Mouse (Mus musculus) forebrain, embryonic 15.5 days (tissue): ENCODE data around the gene Hivep2. TPM values are rescaled to one million over a fixed set of nuclear protein-coding genes. Genes with fewer than 3 reads are reported as not detected.
A peak's percentile ranks its signal among the peaks of the same experiment; 100 is the strongest.

Experiments used
- ATAC-seq: fragments of 200-750 bp; cut with Nextera tagmentation; replicated peaks from 2 replicates; pipeline ENCODE4 v1.8.0; 2017; ENCODE audit warnings: mild to moderate bottlenecking, moderate TSS enrichment, moderate library complexity
- H3K27ac ChIP-seq: fragments of 300-500 bp; sonication (generic); replicated peaks from 2 replicates; pipeline ENCODE4 v1.5.1; 2015; ENCODE audit warnings: mild to moderate bottlenecking, inconsistent platforms
- H3K27me3 ChIP-seq: fragments of 300-500 bp; sonication (generic); 2 replicates; pipeline ENCODE4 v1.6.1; 2015; ENCODE audit warnings: inconsistent platforms
- H3K36me3 ChIP-seq: fragments of 300-500 bp; sonication (generic); 2 replicates; pipeline ENCODE4 v1.6.1; 2015; ENCODE audit warnings: mild to moderate bottlenecking, inconsistent platforms
- H3K4me1 ChIP-seq: fragments of 300-500 bp; sonication (generic); 2 replicates; pipeline ENCODE4 v1.6.1; 2015; ENCODE audit warnings: inconsistent platforms
- H3K4me2 ChIP-seq: fragments of 300-500 bp; sonication (generic); replicated peaks from 2 replicates; pipeline ENCODE4 v1.6.1; 2015; ENCODE audit warnings: mild to moderate bottlenecking, inconsistent platforms
- H3K4me3 ChIP-seq: fragments of 300-500 bp; sonication (generic); 2 replicates; pipeline ENCODE4 v1.5.1; 2015; ENCODE audit warnings: mild to moderate bottlenecking, inconsistent platforms
- H3K9ac ChIP-seq: fragments of 300-500 bp; sonication (generic); replicated peaks from 2 replicates; pipeline ENCODE4 v1.6.1; 2015; ENCODE audit warnings: mild to moderate bottlenecking, inconsistent platforms
- H3K9me3 ChIP-seq: fragments of 300-500 bp; sonication (generic); 2 replicates; pipeline ENCODE4 v1.6.1; 2016; ENCODE audit warnings: inconsistent platforms
- WGBS: fragments of 180-500 bp; shearing (Covaris S2); methylation state at CpG from one replicate; pipeline ENCODE4 v1.1.7; 2015; ENCODE audit warnings: mixed read lengths; 5-methylcytosine and 5-hydroxymethylcytosine counted together
- polyA plus RNA-seq: library from polyadenylated mRNA; unstranded; fragments of >200 nt; fragmentation: Nextera tagmentation; extraction: Ambion mirVana; gene quantifications from 2 replicates; pipeline ENCODE4 v1.2.1, GENCODE M21; 2015

Gene Hivep2
- polyA plus RNA-seq, 1 experiment from 2014 or later, result 27.1 TPM

GRCm38 (mm10) chr10:13975861-13976260, 10.0 kb downstream of the Hivep2 start:
- ATAC-seq, result no peak
- Histone ChIP-seq H3K9me3 (no peaks in the 10 kb centered on the region), H3K36me3 (no peaks in the 10 kb centered on the region), H3K4me3 (no peak overlapping the region), H3K27me3 (no peaks in the 10 kb centered on the region), H3K4me2 (no peak overlapping the region), H3K27ac (no peak overlapping the region), H3K9ac (no peak overlapping the region), H3K4me1 (peaks cover 20% of the 10 kb centered on the region)
- WGBS, result 78% methylated on average over 4 of the region's 4 CpGs

GRCm38 (mm10) chr10:13976267-13976666, 10.4 kb downstream of the Hivep2 start:
- Histone ChIP-seq H3K27me3 (no peaks in the 10 kb centered on the region), H3K4me3 (no peak overlapping the region), H3K27ac (no peak overlapping the region), H3K4me2 (no peak overlapping the region), H3K4me1 (peaks cover 20% of the 10 kb centered on the region), H3K9ac (no peak overlapping the region), H3K9me3 (no peaks in the 10 kb centered on the region), H3K36me3 (no peaks in the 10 kb centered on the region)
- 65% methylated on average over 6 of the region's 6 CpGs for WGBS
- no peak for ATAC-seq

- Histone ChIP-seq H3K9me3 (no peaks in the 10 kb centered on the region), H3K4me1 (peaks cover 12% of the 10 kb centered on the region), H3K4me3 (peak overlapping the region; percentile 50; the same call in 1 of the 2 replicates), H3K36me3 (no peaks in the 10 kb centered on the region), H3K27me3 (no peaks in the 10 kb centered on the region), H3K4me2 (peak overlapping the region; percentile 66), H3K27ac (no peak overlapping the region), H3K9ac (no peak overlapping the region)
- WGBS, result 77% methylated on average over 6 of the region's 6 CpGs
- ATAC-seq, result no peak
These were observed 16.4 kb downstream of the Hivep2 start for GRCm38 (mm10) chr10:13982271-13982670.

DNA sequence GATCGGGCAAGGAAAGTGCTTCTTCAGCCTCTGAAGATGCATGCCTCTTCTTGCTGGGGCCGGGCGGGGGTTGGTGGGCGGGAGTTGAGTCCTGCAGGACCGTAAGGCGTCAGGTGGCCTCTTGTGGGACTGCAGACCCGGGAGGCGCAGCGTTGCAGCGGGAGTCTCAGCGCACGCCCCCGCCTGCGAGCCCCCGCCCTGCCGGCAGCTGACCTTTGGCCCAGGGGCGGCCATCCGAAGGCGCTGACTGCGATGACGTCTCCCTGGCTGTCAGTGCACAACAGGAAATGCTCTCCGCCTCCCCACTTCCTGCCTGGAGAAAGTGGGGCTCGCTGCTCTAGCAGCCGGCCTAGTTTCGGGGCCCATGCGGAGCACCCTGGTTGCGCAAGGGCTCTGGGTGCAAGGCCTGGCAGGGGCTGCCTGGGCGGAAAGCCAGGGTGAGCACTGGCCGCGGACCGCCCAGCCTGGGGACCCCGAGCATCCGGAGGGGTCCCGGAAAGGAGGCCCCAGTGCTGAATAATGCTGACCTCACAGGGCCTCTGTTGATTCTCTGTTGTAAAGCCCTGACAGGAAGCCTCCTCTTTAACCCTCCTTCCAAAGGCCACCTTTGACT, 17.0 kb downstream of the Hivep2 start:
- H3K4me2 ChIP-seq, result peak overlapping the region; percentile 66
- 1% methylated on average over 34 of the region's 34 CpGs for WGBS

DNA sequence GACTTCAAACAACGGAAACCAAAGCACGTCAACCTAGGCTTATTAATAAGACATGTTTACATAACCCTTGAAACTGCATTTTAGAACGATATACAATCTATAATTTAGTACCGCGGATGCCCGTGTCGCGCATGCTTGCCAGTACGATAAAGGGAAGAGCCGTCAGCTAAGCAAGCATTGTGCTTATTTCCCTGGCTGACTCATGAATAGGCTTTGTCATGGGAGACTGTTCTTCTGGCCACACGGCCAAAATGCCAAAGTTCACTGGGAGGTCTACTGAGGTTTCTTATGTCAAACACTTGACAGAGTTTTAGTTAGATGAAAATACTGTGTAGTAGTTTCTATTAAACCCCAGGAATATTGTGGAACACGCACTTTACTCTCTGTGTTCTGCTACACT, 17.8 kb downstream of the Hivep2 start:
- H3K36me3 ChIP-seq, result no peaks in the 10 kb centered on the region
- H3K27ac ChIP-seq, result no peak overlapping the region
- 71% methylated on average over 12 of the region's 12 CpGs for WGBS
- ATAC-seq, result no peak
- no peak overlapping the region for H3K9ac ChIP-seq
- no peak overlapping the region for H3K4me3 ChIP-seq
- H3K4me2 ChIP-seq, result no peak overlapping the region; the same call in 1 of the 2 replicates
- peaks cover 12% of the 10 kb centered on the region for H3K4me1 ChIP-seq
- H3K9me3 ChIP-seq, result no peaks in the 10 kb centered on the region
- no peaks in the 10 kb centered on the region for H3K27me3 ChIP-seq

More for the DNA sequence above, 17.0 kb downstream of the Hivep2 start:
- H3K9ac ChIP-seq, result peak overlapping the region; percentile 60
- H3K4me1 ChIP-seq, result peaks cover 12% of the 10 kb centered on the region
- H3K27ac ChIP-seq, result peak overlapping the region; percentile 58
- no peaks in the 10 kb centered on the region for H3K27me3 ChIP-seq
- H3K9me3 ChIP-seq, result no peaks in the 10 kb centered on the region
- ATAC-seq, result peak; percentile 87
- H3K4me3 ChIP-seq, result peak overlapping the region; percentile 50
- no peaks in the 10 kb centered on the region for H3K36me3 ChIP-seq

DNA sequence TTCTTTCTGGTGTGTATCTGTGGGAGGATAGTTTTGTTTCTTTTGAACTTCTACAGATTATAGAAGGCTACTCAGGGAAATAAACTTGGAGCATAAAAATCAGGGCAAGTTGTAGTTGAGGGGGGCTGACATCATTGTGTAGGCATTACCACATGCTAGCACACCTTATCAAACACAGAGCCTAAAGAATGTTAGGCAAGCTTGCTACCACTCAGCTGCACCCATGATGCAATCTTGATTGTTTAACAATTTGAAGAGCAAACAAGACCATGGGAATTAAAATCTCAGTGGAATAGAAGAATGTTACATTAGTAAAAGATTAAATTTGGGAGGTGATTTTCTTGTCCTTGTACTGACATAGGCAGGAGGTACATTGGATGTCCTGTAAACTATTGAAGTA, 18.4 kb downstream of the Hivep2 start:
- Histone ChIP-seq H3K4me3 (no peak overlapping the region), H3K27me3 (no peaks in the 10 kb centered on the region), H3K36me3 (no peaks in the 10 kb centered on the region), H3K27ac (no peak overlapping the region), H3K9ac (no peak overlapping the region), H3K4me1 (peaks cover 12% of the 10 kb centered on the region), H3K9me3 (no peaks in the 10 kb centered on the region), H3K4me2 (no peak overlapping the region)
- ATAC-seq, result no peak

GRCm38 (mm10) chr10:13986539-13986938, 20.7 kb downstream of the Hivep2 start:
- Histone ChIP-seq H3K4me3 (no peak overlapping the region), H3K9ac (no peak overlapping the region), H3K4me2 (no peak overlapping the region), H3K36me3 (no peaks in the 10 kb centered on the region), H3K9me3 (no peaks in the 10 kb centered on the region), H3K27ac (no peak overlapping the region), H3K4me1 (peaks cover 12% of the 10 kb centered on the region), H3K27me3 (no peaks in the 10 kb centered on the region)
- WGBS, result 86% methylated on average over 2 of the region's 2 CpGs
- ATAC-seq, result no peak

- H3K4me1 ChIP-seq, result peaks cover 10% of the 10 kb centered on the region
- no peaks in the 10 kb centered on the region for H3K36me3 ChIP-seq
- WGBS, result 83% methylated on average over 3 of the region's 3 CpGs
- H3K9me3 ChIP-seq, result no peaks in the 10 kb centered on the region
- H3K4me2 ChIP-seq, result no peak overlapping the region
- no peak overlapping the region for H3K9ac ChIP-seq
- no peak overlapping the region for H3K4me3 ChIP-seq
- no peaks in the 10 kb centered on the region for H3K27me3 ChIP-seq
- no peak overlapping the region for H3K27ac ChIP-seq
- ATAC-seq, result no peak
These were observed 21.5 kb downstream of the Hivep2 start for GRCm38 (mm10) chr10:13987336-13987735.

GRCm38 (mm10) chr10:13988280-13988679, 22.4 kb downstream of the Hivep2 start:
- no peaks in the 10 kb centered on the region for H3K9me3 ChIP-seq
- WGBS, result 84% methylated on average over 9 of the region's 9 CpGs
- ATAC-seq, result no peak

DNA sequence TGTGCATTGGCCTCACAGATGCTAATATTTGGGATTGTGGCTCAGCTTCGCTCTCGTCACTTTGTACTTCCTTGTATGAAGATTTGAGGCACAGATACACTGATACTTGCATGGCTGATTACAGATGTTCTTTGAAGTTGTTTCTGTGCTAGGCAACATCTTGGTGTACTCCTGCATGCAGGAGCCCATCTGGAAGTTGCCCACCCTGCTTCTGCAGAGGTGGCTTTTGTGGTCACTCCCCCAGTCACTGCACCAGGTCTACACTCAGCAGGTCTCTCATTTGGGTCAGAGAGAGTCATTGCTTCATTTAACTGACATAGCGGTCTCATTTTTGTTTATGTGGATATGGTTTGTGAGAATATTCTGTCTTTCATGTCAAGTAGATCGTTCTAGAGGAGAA, 22.9 kb downstream of the Hivep2 start:
- H3K27ac ChIP-seq, result no peak overlapping the region
- no peak for ATAC-seq
- no peak overlapping the region for H3K9ac ChIP-seq
- no peaks in the 10 kb centered on the region for H3K4me1 ChIP-seq
- no peak overlapping the region for H3K4me2 ChIP-seq
- 93% methylated on average over 4 of the region's 4 CpGs for WGBS
- H3K36me3 ChIP-seq, result no peaks in the 10 kb centered on the region
- H3K4me3 ChIP-seq, result no peak overlapping the region
- no peaks in the 10 kb centered on the region for H3K27me3 ChIP-seq
- no peaks in the 10 kb centered on the region for H3K9me3 ChIP-seq

More at GRCm38 (mm10) chr10:13988280-13988679, 22.4 kb downstream of the Hivep2 start:
- Histone ChIP-seq H3K4me3 (no peak overlapping the region), H3K36me3 (no peaks in the 10 kb centered on the region), H3K4me1 (peaks cover under 1% of the 10 kb centered on the region; the same call in 1 of the 2 replicates), H3K27me3 (no peaks in the 10 kb centered on the region), H3K4me2 (no peak overlapping the region), H3K27ac (no peak overlapping the region), H3K9ac (no peak overlapping the region)

DNA sequence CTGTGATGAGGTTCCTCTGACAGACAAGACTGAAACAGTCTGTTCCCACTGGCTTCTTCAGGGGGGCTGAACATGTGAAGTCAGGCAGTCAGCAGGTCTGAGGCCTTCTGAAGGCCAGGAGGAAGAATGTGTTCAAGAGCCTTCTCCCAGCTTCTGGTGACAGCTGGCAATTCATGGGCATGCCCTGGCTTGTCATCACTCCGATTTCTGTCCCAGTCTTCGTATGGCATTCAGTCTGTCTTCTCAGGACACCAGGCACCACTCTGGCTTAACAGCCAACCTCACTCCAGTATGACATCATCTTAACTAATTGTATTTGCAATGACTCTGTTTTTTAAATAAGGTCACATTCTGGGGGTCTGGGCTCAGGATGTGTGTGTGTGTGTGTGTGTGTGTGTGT, 25.0 kb downstream of the Hivep2 start:
- no peak overlapping the region for H3K27ac ChIP-seq
- H3K4me2 ChIP-seq, result no peak overlapping the region
- H3K4me3 ChIP-seq, result no peak overlapping the region
- 81% methylated on average over 2 of the region's 2 CpGs for WGBS
- H3K36me3 ChIP-seq, result no peaks in the 10 kb centered on the region
- no peak for ATAC-seq
- H3K27me3 ChIP-seq, result no peaks in the 10 kb centered on the region
- H3K9me3 ChIP-seq, result no peaks in the 10 kb centered on the region
- H3K4me1 ChIP-seq, result no peaks in the 10 kb centered on the region
- H3K9ac ChIP-seq, result no peak overlapping the region

- Histone ChIP-seq H3K27ac (no peak overlapping the region), H3K9ac (no peak overlapping the region), H3K4me2 (no peak overlapping the region), H3K9me3 (no peaks in the 10 kb centered on the region), H3K36me3 (no peaks in the 10 kb centered on the region), H3K4me1 (no peaks in the 10 kb centered on the region), H3K27me3 (no peaks in the 10 kb centered on the region), H3K4me3 (no peak overlapping the region)
- 86% methylated on average over 6 of the region's 6 CpGs for WGBS
- ATAC-seq, result no peak
These were observed 27.5 kb downstream of the Hivep2 start for GRCm38 (mm10) chr10:13993411-13993810.

DNA sequence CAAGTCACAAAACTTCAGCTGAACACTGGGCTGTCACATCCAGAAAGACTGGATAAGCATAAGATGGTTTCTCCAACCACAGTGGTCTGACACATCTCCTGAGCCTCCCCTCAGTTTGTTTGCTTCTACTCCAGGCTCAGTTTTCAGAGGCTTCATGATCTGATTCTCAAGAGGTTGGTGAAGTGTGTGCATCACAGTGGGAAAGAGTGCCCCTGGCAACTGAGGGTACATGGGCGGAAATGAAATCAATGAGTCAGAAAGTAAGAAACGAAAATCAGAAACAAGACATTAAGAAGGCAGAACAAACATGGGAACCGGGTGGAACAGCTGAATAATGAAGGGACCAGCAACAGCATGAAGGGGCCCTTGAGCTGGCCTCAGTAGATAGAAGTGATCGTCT, 31.5 kb downstream of the Hivep2 start:
- Histone ChIP-seq H3K27ac (no peak overlapping the region), H3K9ac (no peak overlapping the region), H3K4me1 (no peaks in the 10 kb centered on the region), H3K4me2 (no peak overlapping the region), H3K36me3 (no peaks in the 10 kb centered on the region), H3K9me3 (no peaks in the 10 kb centered on the region), H3K27me3 (no peaks in the 10 kb centered on the region), H3K4me3 (no peak overlapping the region)
- ATAC-seq, result no peak
- 86% methylated on average over 4 of the region's 4 CpGs for WGBS
